Mouse (Mus musculus) naive thymus-derived CD4-positive, alpha-beta T cell, adult 2 months (primary cell): ENCODE measurements around the gene Yif1b.

Experiments used
- DNase-seq: peaks from one replicate; pipeline ENCODE4 v3.0.0-alpha.2; 2011; ENCODE audit warnings: low read depth

Gene Yif1b

GRCm38 (mm10) chr7:29280801-29281200, 42.7 kb downstream of the Yif1b start:
- peak; percentile 52 for DNase-seq

GRCm38 (mm10) chr7:29281201-29282073, 43.3 kb downstream of the Yif1b start, which contains the start of gene Spint2:
Gene Spint2, minus strand, starts transcription at chr7:29281912.
- DNase-seq, result peak; percentile 78

- DNase-seq, result no peak
Observed at GRCm38 (mm10) chr7:29282074-29282554, 44.0 kb downstream of the Yif1b start.

- no peak for DNase-seq
Observed at GRCm38 (mm10) chr7:29283876-29284275, 45.7 kb downstream of the Yif1b start.

- no peak for DNase-seq
Observed at GRCm38 (mm10) chr7:29284523-29284922, 46.4 kb downstream of the Yif1b start.

GRCm38 (mm10) chr7:29287481-29287880, 49.4 kb downstream of the Yif1b start:
- DNase-seq, result no peak

- no peak for DNase-seq
Observed at GRCm38 (mm10) chr7:29288079-29288478, 50.0 kb downstream of the Yif1b start.

- DNase-seq, result peak; percentile 76
Observed at GRCm38 (mm10) chr7:29288942-29289638, 51.0 kb downstream of the Yif1b start, which contains the start of gene Ppp1r14a. Gene Ppp1r14a, plus strand, starts transcription at chr7:29289308.

GRCm38 (mm10) chr7:29289856-29290255, 51.7 kb downstream of the Yif1b start:
- DNase-seq, result no peak

- no peak for DNase-seq
Observed at GRCm38 (mm10) chr7:29290691-29291485, 52.8 kb downstream of the Yif1b start.

GRCm38 (mm10) chr7:29291616-29292457, 53.7 kb downstream of the Yif1b start:
- no peak for DNase-seq

- no peak for DNase-seq
Observed at GRCm38 (mm10) chr7:29292458-29293098, 54.4 kb downstream of the Yif1b start.

- no peak for DNase-seq
Observed at GRCm38 (mm10) chr7:29293131-29294065, 55.3 kb downstream of the Yif1b start.

GRCm38 (mm10) chr7:29294111-29294761, 56.1 kb downstream of the Yif1b start:
- DNase-seq, result no peak

- no peak for DNase-seq
Observed at GRCm38 (mm10) chr7:29295861-29296647, 57.9 kb downstream of the Yif1b start.

GRCm38 (mm10) chr7:29296998-29297397, 58.9 kb downstream of the Yif1b start:
- DNase-seq, result peak; percentile 84
